Mouse (Mus musculus) cerebellum, adult 18-20 months (tissue): ENCODE data around the gene Aebp2.

Experiments
- DNase-seq, 2 experiments: peaks; one replicate each; pipeline ENCODE4 v3.0.0; 2021

The Aebp2 gene

DNA sequence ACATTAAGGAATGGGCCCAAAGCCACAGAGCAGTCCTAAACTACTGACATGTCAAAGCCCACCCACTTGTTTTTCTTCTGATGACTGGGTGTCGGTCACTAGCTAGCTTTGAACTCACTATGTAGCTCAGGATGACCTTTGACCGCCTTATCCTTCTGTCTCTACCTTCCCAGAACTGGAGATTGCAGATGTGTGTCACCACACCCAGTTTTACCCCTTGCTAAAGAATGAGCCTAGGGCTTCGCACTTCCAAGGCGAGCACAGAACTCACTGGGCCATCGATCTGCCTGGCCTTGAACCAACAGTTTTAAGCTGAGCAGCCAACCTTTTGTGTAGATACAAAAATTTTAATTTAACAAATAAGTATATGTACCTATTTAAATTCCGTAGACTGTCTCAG, 13.8 kb upstream of the Aebp2 start:
- no peak for DNase-seq

DNA sequence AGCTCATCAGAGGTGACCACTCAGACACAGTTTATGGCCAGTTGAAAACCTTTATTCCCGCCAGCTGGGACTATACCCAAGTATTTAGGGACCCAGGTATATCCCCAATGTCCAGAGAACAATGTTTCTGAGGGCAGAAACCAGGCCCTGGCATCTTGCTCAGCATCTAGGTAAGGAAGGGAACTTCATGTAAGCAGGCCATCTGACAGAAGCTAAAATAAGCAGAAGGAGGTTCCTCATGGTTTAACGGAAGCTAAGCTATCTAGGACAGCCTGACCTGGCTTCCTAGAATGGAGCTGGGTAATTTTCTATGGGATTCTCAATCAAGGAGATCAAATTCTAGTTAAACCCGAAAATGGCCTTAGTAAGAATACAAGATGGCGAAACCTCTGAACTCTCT, 12.9 kb upstream of the Aebp2 start:
- DNase-seq: no peak

DNA sequence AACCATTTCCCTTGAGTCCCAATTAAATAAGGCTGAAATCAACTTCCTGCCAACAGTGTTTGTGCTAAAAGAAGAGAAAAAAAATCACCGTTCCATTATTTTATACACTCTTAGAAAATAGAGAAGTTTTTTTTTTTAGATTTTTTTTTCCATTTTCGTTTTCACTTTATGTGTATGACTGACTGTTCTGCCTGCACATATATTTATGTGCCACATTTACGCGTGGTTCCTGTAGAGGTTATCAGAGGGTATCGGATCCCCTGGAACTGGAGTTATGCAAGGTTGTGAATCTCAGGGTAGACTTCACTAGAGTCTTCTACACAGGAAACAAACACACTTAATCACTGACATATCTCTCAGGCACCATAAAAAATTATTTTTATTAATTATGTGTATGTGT, 12.3 kb upstream of the Aebp2 start:
- DNase-seq: no peak

DNA sequence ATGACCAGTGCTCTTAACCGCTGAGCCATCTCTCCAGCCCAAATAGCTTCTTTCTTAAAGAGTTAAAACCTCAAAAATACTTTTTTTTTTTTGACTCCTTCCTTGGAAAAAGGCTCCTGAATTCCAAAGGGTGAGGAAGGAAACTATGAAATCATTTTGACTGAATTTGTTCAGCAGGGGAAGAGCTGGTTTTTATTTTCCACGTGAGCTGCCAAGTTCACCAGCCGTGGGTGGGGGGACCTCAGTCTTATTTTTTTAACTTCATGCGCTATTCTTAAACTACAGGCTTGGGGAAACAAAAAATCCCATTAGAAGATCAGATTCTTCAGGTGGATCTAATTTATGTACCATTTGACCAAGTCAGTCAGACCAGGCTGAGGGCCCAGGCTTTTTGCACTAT, 11.2 kb upstream of the Aebp2 start:
- no peak for DNase-seq

- DNase-seq: no peak
Measured at GRCm38 (mm10) chr6:140611893-140612473, 10.5 kb upstream of the Aebp2 start.

DNA sequence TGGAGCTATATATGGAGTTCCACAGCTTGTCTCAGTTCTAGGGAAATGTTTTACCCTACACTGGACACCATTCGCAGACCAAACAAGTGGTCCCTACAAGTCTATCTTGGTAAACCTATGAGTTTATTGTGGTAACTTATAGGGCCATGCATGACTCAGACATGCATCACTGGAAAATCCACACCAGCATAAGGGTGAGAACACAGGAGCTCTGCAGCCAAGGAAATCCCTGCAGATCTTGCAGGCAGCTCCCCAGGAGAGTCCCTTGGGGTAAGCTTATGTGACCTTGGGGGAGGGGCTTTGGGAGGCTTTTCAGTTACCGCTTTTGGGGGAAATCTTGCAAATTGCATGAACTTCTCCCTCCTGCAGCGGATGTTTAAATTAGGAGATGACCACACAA, 8.6 kb upstream of the Aebp2 start:
- no peak for DNase-seq

DNA sequence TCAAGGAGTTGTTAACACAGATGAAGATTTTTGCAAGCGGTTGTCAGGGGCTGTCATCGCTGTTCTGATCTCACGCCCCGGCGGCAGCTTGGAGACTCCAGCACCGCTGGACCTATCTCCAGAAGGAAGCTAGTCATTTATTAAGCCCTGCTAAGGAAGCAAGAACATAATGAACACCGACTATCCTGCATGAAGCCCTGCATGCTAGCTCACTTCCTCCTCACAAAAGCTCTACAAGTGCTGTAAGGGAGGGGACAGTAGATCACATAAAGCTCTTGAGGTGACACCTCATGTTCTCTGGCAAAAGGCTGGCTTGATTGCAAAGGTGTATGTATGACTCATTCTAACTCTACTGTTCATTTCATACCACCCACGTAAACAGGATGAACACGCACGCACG, 7.8 kb upstream of the Aebp2 start:
- DNase-seq: no peak

- DNase-seq: no peak
Measured at GRCm38 (mm10) chr6:140620531-140621349, 1.7 kb upstream of the Aebp2 start.

GRCm38 (mm10) chr6:140621622-140622021, 841 bp upstream of the Aebp2 start:
- DNase-seq: no peak

- DNase-seq: peak; percentile 89 to 97
Measured at GRCm38 (mm10) chr6:140623226-140624095, 998 bp downstream of the Aebp2 start.

GRCm38 (mm10) chr6:140624096-140625051, 1.9 kb downstream of the Aebp2 start:
- DNase-seq: peak; percentile 33 to 43

DNA sequence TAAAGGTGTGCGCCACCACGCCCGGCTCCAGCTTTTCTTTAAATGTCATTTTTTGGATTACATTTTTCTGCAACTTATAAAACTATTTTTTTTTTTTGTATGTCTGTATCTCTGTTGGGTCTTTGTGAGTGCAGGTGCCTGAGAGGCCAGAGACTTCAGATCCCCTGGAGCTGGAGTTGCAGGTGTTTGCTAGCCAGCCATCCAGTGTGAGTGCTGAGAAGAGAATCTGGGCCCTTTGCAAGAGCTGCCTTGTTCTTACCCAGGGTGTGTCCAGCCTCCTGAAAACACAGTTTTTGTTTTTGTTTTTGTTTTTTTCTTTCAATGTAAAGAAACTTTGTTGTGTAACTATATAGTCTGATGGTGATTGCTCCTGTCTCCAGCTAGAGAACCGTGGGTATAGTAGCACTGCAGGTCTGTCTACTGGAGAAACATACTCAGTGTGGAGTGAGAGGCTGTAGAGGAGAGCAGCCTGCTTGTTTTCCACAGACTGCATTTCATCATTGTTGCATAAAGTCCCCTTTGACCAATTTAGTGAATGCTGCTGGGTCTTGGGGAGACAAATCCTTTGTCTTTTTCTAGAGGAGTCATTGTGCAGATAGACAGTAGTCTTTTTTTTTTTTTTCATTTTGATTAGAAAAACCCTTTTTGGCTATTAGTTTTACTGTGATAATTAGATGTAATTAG, 6.9 kb downstream of the Aebp2 start:
- no peak for DNase-seq

- no peak for DNase-seq
Measured at GRCm38 (mm10) chr6:140630306-140630705, 7.8 kb downstream of the Aebp2 start.

DNA sequence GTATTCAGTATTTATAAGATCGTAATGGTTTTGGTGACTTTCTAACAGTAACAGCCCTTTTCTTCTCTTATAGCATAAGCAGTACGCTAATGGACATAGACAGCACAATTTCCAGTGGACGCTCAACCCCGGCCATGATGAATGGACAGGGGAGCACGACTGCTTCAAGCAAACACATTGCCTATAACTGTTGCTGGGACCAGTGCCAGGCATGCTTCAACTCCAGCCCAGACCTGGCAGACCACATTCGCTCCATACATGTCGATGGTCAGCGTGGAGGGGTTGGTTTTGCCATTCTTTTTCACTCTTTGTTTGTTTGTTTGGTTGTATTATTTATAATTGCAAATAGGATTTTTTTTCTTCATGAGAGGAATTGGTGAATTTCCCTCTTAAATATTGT, 11.2 kb downstream of the Aebp2 start:
- peak; percentile 50 to 55 for DNase-seq

DNA sequence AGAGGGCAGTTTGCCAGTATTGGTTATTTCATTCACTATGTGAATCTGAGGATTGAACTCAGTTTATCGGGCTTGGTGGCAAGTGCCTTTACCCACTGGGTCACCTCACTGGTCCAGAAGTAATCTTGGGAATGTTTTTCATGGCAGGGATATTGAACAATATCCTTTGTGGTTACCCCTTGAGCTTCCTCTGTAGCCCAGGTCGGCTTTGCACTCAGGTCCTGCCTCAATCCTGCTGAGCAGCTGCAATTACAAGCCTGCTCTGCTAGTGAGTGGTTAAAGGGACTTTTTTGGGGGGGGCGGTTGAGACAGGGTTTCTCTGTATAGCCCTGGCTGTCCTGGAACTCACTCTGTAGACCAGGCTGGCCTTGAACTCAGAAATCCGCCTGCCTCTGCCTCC, 13.8 kb downstream of the Aebp2 start:
- no peak for DNase-seq

DNA sequence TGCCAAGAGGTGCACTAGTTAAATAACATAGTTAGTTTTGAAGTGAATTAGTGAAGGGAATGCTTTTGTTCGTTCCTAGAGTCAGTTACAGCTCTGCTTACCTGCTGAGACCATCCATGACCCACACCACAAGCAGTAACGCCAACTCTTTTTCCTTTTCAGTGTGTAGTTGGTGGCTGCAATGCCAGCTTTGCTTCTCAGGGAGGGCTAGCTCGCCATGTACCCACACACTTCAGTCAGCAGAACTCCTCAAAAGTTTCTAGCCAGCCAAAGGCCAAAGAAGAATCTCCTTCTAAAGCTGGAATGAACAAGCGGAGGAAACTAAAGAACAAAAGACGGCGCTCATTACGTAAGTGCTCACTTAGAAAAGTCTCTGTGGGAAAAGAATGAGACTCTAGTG, 19.5 kb downstream of the Aebp2 start:
- DNase-seq: no peak

DNA sequence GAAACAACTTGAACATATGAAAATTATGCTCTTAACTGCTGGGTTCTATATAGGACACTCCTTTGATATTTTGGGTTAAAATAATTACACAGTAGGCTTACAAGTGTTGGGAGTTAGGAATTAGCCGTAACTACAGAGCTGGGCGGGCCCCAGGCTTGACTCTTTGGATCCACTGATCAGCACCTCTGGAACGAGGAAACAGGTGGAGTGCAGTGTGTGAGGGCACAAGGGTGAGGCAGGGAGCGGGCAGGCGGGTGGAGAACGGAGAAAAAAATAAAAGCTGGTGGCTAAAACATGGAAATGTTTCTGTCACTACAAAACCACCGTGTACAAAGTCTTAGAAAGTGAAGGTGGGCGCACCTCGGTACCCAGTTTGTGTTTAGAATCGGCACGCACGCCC, 20.2 kb downstream of the Aebp2 start:
- DNase-seq: no peak

DNA sequence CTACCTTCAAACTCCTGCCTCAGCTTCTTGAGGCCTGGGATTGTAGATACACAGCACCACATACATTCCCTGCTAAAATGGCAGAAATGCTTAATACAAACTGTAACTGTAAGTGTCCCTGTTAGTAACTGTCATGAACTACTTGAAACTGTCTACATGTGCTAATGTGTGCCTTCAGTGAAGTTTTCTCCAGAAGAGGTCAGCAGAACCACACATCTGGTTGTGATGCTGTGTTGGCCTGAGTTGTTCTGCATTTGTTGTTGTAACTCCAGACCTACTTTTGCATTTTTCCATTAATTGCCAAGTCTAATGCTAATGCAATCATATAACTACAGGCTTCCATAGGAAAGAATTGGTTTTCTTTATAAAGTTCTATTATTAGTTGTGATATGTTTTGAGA, 23.5 kb downstream of the Aebp2 start:
- DNase-seq: no peak

DNA sequence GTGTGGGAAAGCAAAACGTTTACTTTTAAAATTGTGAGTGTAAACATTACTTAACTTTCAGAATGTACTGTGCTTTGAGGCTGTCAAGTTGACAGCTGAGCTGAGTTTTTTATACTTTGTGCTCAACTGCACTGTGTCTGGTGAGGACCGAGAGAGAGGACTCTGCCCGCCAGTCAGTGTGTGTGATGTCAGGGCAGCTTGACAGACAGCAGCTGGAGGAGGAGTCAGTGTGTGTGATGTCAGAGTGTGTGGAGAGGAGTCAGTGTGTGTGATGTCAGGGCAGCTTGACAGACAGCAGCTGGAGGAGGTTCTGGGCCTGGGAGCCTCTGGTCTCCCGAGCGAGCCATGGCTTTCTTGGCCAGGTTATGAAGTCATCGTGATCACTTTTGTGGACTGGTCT, 24.4 kb downstream of the Aebp2 start:
- no peak for DNase-seq

GRCm38 (mm10) chr6:140649812-140650211, 27.3 kb downstream of the Aebp2 start:
- DNase-seq: no peak

DNA sequence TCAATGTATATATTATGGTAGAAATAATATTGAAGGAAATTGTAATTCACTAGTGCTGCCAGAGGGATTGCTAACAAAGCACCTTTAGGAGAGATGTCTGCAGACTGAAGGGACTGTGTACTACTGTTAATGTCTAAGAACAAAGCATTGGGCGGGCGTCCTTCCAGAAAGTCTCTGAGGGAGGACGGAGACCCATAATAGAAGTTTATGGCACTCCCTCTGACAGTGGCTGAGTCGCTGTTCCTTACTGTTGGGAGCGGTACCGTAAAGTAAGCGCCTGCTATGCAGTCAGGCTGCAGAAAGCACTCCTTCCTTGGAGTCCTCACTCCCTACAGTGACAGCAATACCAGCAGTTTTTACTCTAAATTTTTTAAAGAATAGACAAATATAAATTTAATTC, 29.5 kb downstream of the Aebp2 start:
- DNase-seq: no peak

DNA sequence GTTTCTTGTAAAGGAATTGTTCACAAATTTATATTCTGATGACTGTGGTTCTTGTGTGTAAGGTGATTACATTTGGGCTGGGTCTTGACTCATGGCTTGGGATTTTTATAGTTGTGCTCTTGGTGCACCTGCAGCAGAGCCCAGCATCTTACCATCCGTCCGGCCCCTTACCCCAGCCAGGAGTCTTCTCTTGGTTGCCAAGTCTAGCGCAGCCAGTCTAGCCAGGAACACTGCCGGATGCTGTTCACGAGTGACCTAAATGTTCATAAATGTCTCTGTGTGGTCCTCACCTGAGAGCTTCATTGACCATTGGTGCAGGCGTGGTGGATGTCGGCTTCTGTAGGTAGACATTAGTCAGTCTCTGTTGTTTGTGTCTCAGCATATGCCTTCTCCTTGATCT, 33.0 kb downstream of the Aebp2 start:
- peak in 1 of 2 experiments; percentile 21 for DNase-seq
